Comparison of ENCODE assay signal across 10 mouse cellular contexts in genomic region chr7:101817861-101818401, GRCm38 (mm10). TPM values are rescaled to one million over a fixed set of nuclear protein-coding genes. Genes with fewer than 3 reads are reported as not detected.
DNase-seq lines count a peak whose midpoint lies in the region; ATAC-seq lines count a peak whose summit lies in the region.
"Had no signal": no experiment of that assay in that cellular context is flagged by ENCODE, and none has a peak within 500 bp of the region (broad histone marks: within the 10 kb centered on the region; RNA-seq: fewer than 3 reads in every experiment).

Gene Phox2a (plus strand): TSS chr7:101818313.

- H3K4me3 ChIP-seq in liver, embryonic 11.5 days (ENCODE audit: low read depth, low read length), result peak within 1 kb of the TSS; percentile 30
- peak within 1 kb of the TSS; percentile 29 for H3K4me3 ChIP-seq in embryonic facial prominence, embryonic 14.5 days (ENCODE audit: low read depth, low read length)
- peak within 1 kb of the TSS; percentile 38 for H3K4me3 ChIP-seq in limb, embryonic 12.5 days (replicated peaks)
- H3K4me3 ChIP-seq: myocyte had no signal

- no peak within 1 kb of the TSS for H3K9ac ChIP-seq in liver, embryonic 11.5 days (ENCODE audit: low read depth, low read length)
- peak within 1 kb of the TSS; percentile 46; the same call in 1 of the 2 replicates for H3K9ac ChIP-seq in embryonic facial prominence, embryonic 14.5 days (ENCODE audit: low read depth, low read length)
- peak within 1 kb of the TSS; percentile 37; the same call in 1 of the 2 replicates for H3K9ac ChIP-seq in limb, embryonic 12.5 days (replicated peaks)

- 2% methylated on average over 41 of the region's 45 CpGs for WGBS in liver, embryonic 11.5 days
- 1% methylated on average over 30 of the region's 45 CpGs for WGBS in embryonic facial prominence, embryonic 14.5 days
- WGBS in limb, embryonic 12.5 days, result under 1% methylated on average over 42 of the region's 45 CpGs

- no peak within 1 kb of the TSS for H3K27ac ChIP-seq in liver, embryonic 11.5 days (ENCODE audit: low read depth, low read length)
- H3K27ac ChIP-seq in embryonic facial prominence, embryonic 14.5 days (replicated peaks; ENCODE audit: low read depth, low read length), result no peak within 1 kb of the TSS
- no peak within 1 kb of the TSS for H3K27ac ChIP-seq in limb, embryonic 12.5 days

- no peak for ATAC-seq in liver, embryonic 11.5 days (replicated peaks; ENCODE audit: low FRiP score)
- ATAC-seq in embryonic facial prominence, embryonic 14.5 days (ENCODE audit: low read depth), result peak; percentile 10; the same call in 1 of the 2 replicates
- no peak for ATAC-seq in limb, embryonic 12.5 days (ENCODE audit: insufficient number of reproducible peaks, insufficient read depth, low FRiP score, low TSS enrichment, low read depth)
- no peak for ATAC-seq in CD4-positive, CD25-positive, alpha-beta regulatory T cell, adult 4 months
- ATAC-seq in erythroblast, adult 5-6 weeks (replicated peaks; ENCODE audit: low FRiP score, poor library complexity, severe bottlenecking), result no peak

- H3K9me3 ChIP-seq in liver, embryonic 11.5 days (ENCODE audit: control insufficient read depth, low read length), result no peaks in the 10 kb centered on the region
- H3K9me3 ChIP-seq in embryonic facial prominence, embryonic 14.5 days (ENCODE audit: control insufficient read depth, low read length), result no peaks in the 10 kb centered on the region
- H3K9me3 ChIP-seq in limb, embryonic 12.5 days, result no peaks in the 10 kb centered on the region

- no peaks in the 10 kb centered on the region for H3K36me3 ChIP-seq in liver, embryonic 11.5 days (ENCODE audit: control insufficient read depth, insufficient read depth, low read length)
- H3K36me3 ChIP-seq in embryonic facial prominence, embryonic 14.5 days (ENCODE audit: control insufficient read depth, insufficient read depth, low read length), result peaks cover 2% of the 10 kb centered on the region; the same call in 1 of the 2 replicates
- H3K36me3 ChIP-seq in limb, embryonic 12.5 days, result peaks cover 2% of the 10 kb centered on the region; the same call in 1 of the 2 replicates

- H3K4me1 ChIP-seq in liver, embryonic 11.5 days (replicated peaks; ENCODE audit: control insufficient read depth, insufficient read depth, low read length), result peaks cover 3% of the 10 kb centered on the region
- H3K4me1 ChIP-seq in embryonic facial prominence, embryonic 14.5 days (ENCODE audit: control insufficient read depth, insufficient read depth, low read length), result peaks cover 22% of the 10 kb centered on the region
- peaks cover 26% of the 10 kb centered on the region for H3K4me1 ChIP-seq in limb, embryonic 12.5 days (replicated peaks)

- DNase-seq in liver, embryonic 11.5 days (ENCODE audit: low spot score), result no peak
- no peak for DNase-seq in liver
- DNase-seq in embryonic facial prominence, embryonic 14.5 days (ENCODE audit: low spot score), result no peak
- DNase-seq in retina, postnatal 1 day, result peak; percentile 52
- DNase-seq in cerebellum, adult 18-20 months, result no peak

- H3K27me3 ChIP-seq in liver, embryonic 11.5 days (replicated peaks; ENCODE audit: control insufficient read depth, insufficient read depth, low read length), result peaks cover 69% of the 10 kb centered on the region
- peaks cover 71% of the 10 kb centered on the region for H3K27me3 ChIP-seq in embryonic facial prominence, embryonic 14.5 days (replicated peaks; ENCODE audit: control insufficient read depth, insufficient read depth, low read length)
- peaks cover 72% of the 10 kb centered on the region for H3K27me3 ChIP-seq in limb, embryonic 12.5 days

- peak within 1 kb of the TSS; percentile 55 for H3K4me2 ChIP-seq in liver, embryonic 11.5 days
- H3K4me2 ChIP-seq in embryonic facial prominence, embryonic 14.5 days (ENCODE audit: low read depth, low read length), result peak within 1 kb of the TSS; percentile 51
- peak within 1 kb of the TSS; percentile 56 for H3K4me2 ChIP-seq in limb, embryonic 12.5 days

RNA-seq across cellular contexts. Expression of gene Phox2a, which starts in this region (rescaled TPM):
- polyA plus RNA-seq in liver, embryonic 11.5 days (2014; fragmentation: Nextera tagmentation; extraction: Ambion mirVana), result 0.10 TPM in 1 of 2 replicates, not detected in the other
- polyA plus RNA-seq in embryonic facial prominence, embryonic 14.5 days (2014; fragmentation: Nextera tagmentation; extraction: Ambion mirVana), result 1.5 and 1.7 TPM in 2 replicates
- 0.13 TPM in 1 of 2 replicates, not detected in the other for polyA plus RNA-seq in limb, embryonic 12.5 days (2016; fragmentation: Nextera tagmentation; extraction: Ambion mirVana)
- polyA plus RNA-seq in CD4-positive, CD25-positive, alpha-beta regulatory T cell, adult 4 months (2017; shearing (Covaris generic)), result not detected
- not detected in 2 replicates for total RNA-seq in erythroblast, adult 5-6 weeks (2015; ENCODE audit: low replicate concordance)
- total RNA-seq in erythroblast, adult 5-6 weeks (2017; ENCODE audit: low replicate concordance), result not detected in 2 replicates
- total RNA-seq: gastrocnemius, adult 8-10 months had no signal
